Mouse (Mus musculus): ENCODE results near the gene Pgam2.

Gene Pgam2

GRCm38 (mm10) chr11:5762633-5762982 is 40.9 kb downstream of the Pgam2 start:
- no peak for DNase-seq

GRCm38 (mm10) chr11:5761820-5762632 is 41.5 kb downstream of the Pgam2 start, which contains the start of gene Urgcp:
TSS of gene Urgcp (minus strand) at chr11:5762376.
- peak; percentile 96 for DNase-seq

GRCm38 (mm10) chr11:5753755-5754154 is 49.8 kb downstream of the Pgam2 start:
- DNase-seq, result no peak
